Mouse (Mus musculus): ENCODE results near the gene Lmo7.

The Lmo7 gene

DNA sequence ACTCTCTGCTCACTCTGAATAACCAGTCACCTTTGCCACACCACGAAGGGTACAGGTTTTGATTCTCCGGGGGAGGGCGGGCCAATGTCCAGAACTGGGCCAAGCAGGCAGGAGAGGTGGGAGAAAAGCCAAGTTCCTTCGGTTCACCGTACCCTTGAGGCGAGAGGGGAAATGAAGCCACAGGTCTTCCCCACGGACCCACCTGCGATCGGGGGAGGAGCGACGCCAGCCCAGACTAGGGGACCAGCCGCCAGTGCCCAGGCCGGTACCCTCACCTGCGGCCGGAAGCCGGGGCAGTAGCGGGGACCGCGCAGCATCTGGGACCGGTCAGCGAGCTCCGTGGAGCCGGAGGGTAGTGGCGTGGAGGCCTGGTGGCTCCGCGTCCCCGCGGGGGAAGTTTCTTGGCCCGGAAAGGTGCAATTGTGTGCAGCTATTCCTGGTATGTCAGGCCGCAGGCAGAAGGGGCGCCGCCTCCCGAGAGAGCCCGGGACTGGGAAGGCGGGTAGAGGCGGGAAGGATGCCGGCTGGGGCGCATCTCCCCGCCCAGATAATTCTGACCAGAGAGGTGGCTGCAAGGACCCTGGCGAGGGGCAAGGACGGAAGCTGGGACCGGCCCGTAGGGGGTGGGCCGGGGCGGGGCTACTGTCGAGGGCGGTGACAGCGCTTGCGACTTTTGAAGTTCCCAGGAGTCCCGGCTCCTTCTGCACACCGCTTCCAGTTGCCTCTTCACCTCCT lies at the start of gene Lmo7, which contains the start of gene Gm9922:
Gene Lmo7, plus strand, starts transcription at position 721 of the 735 bp plus-strand sequence.
Gene Gm9922, minus strand, starts transcription at position 578 of the 735 bp plus-strand sequence.
- DNase-seq (ENCODE audit: low spot score in 2 of 2): peak in 1 of 2 experiments; percentile 10

DNA sequence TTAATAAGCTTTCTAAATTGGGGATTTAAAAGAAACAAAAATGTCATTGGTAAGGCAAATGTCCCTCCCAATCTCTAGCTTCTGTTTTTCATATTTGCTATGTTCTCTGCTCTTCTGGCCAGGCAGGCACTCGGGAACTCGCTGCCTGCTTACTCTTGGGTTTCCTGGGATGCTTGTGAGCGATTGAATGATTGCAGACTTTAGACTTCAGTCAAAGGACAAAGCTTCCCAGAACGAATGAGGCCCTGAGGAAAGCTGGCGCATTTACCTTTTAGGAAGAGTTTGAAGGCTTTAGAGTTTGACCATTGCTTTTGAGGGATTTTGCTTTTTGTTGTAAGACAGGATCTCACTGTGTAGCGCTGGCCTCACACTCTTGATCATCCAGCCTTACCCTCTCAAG lies 42.1 kb upstream of the Lmo7 start:
- DNase-seq (ENCODE audit: low spot score in 2 of 2): no peak

DNA sequence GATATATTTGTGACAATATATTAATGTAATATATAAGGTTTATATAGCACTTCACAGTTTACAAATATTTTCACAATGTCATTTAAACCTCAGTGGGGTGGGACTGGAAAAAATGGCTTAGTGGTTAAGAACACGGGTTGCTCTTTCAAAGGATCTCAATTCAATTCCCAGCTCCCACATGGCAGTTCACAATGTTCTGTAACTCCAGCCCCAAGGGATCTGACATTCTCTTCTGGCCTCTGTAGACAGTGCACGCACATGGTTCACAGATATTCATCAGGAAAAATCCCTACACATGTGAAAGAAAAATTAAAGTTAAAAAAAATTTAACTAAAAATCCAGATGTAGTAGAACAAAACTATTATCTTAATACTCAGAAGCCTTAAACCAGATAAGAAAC lies 41.4 kb upstream of the Lmo7 start:
- no peak for DNase-seq (ENCODE audit: low spot score in 2 of 2)

DNA sequence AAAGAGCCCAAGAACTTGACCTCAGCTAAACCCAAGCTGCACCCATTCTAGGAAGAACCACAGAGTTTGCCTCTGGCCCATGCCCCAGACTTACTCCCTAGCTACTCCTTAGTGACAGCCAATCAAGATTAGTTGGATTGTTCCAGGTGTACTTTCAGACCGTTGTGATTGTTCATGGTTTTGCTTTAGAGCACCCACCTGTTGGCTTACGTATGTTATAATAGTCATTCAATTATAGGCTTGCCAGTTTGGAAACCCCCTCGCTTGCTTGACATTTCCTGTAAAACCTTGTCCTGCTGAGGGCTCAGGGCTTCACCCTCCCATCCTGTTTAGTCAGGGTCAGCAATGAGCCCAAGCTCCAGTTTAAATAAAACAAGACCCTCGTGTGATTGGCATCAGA lies 25.3 kb upstream of the Lmo7 start:
- no peak for DNase-seq (ENCODE audit: low spot score in 2 of 2)

DNA sequence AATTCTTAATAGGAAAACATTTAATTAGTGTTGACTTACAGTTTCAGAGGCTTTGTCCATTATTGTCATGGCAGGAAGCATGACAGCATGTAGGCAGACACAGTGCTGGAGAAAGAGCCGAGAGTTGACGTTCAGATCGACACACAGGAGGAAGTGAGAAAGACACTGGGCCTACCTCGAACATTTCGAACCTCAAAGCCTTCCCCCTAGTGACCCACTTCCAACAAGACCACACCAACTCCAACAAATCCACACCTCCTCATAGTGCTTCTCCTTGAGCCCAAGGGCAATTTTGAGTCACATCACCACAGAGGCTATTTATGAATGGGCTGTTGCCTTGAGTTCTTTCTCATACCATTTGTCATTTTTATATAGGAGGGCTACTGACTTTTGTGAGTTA lies 22.7 kb upstream of the Lmo7 start:
- DNase-seq (ENCODE audit: low spot score in 2 of 2): no peak

DNA sequence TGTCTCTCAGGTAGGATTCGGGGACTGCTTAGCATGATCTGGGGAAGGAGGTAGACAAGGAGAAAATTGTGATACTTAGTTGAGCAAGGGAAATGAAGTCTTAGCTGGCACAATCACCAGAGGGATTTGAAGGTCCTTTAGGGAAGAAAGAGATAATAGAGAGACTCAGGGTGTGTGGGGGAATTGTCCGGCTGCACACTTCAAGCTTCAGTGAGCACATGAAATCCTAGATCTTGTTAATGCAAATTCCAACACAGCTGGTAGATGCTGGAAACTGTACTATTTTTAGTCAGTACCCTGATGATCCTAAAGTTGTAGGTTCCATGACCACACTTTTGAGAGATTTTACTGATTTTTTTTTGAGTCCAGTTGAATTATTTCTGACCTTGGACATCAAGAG lies 15.3 kb upstream of the Lmo7 start:
- no peak for DNase-seq (ENCODE audit: low spot score in 2 of 2)

DNA sequence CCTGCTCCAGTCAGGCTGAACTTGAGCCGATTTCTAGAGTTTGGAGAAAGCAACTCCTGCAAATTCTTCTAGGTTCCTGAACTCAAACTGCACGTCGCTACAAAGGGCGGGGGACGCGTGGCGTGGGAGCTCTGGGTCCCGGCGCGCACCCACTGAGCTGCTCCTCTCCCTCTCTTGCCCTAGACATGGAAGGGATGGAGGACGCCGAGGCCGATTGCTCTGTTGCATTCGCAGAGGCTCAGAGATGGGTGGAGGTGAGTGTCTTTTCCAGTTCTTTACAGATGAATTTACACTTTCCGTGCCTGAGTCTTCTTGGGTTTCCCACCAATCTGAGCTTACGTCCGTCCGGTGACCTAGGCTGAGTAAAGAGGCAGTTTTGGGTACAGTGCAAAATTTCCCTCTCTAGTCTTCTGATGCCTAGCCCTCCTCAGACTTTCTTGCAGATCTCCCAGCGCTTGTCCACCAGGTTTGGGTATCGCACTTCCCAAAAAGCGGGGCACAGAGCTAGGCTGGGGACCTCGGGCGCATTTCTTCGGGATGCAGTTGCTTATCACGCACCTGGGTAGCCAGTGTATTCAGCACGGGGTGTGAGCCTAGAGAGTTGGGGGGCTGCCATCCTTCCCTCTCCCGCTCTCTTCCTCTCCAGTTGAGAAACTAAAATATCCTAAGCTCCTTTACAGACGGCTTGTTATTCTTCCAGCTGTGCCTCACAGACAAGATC lies 375 bp downstream of the Lmo7 start:
- peak in 1 of 2 experiments; percentile 3 for DNase-seq (ENCODE audit: low spot score in 2 of 2)

DNA sequence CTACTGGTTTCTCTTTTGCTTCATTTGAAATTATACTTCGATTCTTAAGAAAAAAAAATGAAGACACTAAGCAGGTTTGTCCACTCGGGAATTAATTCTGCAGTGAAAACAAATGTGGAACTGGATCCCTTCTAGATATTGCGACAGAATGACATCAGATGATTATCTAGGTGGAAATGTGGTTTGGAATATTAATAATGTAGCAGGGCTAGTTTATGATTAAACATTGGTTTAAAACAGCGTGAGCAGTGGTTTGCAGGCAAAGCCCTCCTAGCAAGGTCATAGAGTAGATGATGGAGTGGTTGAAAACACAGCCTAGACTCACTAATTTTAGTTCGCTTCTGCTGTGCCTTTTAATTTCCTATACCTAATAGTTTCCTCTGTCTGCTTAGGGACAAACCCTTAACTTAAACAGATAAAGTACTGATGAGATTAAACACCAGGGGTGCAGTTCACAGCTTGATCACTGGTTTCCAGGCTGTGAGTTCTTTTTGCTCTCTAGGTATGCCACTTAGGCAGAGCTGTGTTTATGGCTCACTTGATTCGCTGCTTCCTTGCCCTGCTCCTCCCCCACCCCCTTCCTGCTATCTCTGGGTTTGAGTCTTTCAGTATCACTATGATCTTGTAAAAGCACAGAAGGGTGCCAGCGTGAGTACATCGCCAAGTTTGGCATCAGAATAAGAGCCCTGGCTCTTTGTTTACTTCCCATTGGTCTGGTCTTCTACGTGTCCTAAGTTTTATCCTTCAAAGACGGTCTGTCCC lies 4.0 kb downstream of the Lmo7 start:
- no peak for DNase-seq (ENCODE audit: low spot score in 2 of 2)

DNA sequence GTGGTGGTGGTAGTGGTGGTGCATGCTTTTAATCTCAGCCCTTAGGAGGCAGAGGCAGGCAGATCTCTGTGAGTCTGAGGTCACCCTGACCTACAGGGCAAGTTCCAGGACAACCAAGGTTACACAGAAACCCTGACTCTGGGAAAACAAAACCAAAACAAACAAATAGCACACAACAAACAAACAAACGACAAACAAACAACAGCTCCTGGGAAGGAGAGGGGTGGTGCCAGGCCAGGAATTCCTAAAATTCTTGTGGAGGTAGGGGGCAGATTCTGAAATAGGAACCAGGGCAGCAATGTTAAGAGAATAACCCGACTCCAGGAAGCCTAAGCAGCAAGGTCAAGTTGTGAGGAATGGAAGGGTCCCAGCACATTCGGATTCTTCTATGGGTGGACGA lies 7.7 kb downstream of the Lmo7 start:
- DNase-seq (ENCODE audit: low spot score in 2 of 2): no peak

DNA sequence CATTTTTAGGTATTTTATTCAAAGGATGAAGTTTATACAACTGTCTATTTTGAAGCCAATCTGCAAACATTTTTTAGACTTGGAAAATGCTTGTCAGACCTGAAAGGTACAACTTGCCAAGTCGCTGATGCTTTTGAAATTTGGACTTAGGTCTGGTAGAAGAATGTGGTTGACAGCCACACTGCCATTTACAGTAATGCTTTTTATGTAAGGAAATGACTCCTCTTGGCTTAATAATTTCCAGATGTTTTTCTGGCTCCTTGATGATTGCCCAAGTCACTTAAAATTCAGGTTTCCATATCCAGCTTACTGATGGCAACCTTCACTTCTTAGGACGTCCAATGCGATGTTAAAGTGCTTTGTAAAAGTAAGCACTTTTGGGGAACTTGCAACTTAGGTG lies 16.9 kb downstream of the Lmo7 start:
- no peak for DNase-seq (ENCODE audit: low spot score in 2 of 2)

DNA sequence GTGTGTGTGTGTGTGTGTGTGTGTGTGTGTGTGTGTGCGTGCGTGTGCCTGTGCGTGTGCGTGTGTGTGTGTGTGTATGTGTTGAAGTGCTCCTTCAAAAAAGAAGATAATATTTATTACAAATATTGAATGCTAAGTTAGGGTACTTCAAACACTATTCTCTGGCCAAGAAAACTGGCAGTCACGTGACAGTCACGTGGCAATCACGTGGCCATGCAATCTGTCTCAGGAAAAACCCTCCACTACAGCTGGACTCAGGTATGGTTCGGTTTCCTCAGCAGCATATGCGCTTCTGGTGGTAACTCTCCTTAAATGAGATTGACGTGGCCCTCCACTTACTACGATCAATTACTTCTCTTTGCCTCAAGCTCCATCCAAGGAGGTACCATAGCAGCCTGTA lies 18.1 kb downstream of the Lmo7 start:
- DNase-seq (ENCODE audit: low spot score in 2 of 2): no peak

DNA sequence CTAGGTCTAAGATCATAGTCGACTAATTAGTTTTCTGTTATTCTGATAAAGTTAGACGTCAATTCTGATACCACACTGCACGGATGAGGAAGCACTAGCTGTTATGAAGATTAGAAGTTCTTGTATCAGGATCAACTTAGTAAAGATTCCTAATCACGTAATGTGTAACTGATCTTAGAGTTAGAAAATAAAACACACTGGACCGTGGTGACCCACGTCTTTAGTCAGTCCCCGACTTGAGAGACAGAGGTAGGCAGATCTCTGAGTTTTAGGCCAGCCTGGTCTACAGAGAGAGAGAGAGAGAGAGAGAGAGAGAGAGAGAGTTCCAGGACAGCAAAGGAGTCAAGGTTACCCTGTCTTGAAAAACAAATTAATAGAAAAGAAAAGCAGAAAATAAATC lies 18.7 kb downstream of the Lmo7 start:
- DNase-seq (ENCODE audit: low spot score in 2 of 2): no peak

DNA sequence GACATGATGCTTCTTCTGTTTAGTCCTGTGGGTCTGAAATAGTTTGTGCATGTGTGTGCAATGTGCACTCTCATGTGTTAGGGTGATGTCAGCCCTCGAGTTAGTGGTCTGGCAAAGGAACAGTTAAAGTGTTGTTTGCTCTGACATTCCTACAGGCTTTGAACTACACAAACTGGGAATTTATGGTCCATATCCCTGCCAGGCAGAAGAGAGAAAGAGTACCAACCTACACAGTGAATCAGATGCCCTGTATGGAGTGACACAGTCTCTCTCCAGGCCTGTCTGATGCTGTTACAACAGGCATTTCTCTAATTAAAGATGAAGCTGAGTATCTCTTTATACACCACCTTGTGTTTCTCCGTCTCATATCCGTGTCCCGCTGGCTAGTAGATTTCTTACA lies 21.2 kb downstream of the Lmo7 start:
- no peak for DNase-seq (ENCODE audit: low spot score in 2 of 2)

DNA sequence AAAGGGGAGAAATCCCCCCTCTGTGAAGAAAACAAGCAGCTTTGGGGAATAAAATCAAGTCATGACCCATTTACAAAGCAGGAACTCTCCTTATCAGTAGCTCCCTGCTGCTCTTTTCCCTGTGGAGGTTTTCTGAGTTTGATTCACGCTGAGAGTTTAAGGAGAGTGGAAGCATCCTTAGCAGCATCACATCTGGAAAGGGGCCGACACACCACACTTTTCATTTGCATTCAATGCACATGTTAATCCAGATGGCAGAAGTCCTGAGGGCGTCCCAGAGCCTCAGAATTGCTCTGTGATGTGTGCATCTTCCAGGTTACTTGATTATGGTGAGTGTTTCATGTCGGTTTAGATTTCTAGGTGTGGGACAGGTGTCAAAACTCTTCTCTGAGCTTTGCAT lies 25.7 kb downstream of the Lmo7 start:
- no peak for DNase-seq (ENCODE audit: low spot score in 2 of 2)

DNA sequence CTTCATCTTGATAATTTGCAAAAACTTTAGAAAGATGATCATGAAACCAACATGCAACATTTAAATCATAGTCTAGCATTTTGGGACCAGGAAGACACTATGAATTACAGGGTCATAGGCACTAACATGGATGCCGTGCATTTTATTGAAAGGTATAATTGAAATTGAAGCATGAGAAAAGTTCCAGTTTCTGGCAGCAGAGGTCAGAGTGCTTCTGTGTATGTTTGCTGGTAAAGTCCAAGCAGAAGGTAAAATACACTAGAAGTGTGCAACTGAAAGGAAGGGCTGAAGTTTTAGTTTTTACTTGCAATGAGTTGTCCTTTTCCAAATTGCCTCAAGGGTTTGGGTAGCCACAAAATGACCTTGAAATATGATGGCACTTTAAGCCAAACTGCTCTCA lies 32.5 kb downstream of the Lmo7 start:
- no peak for DNase-seq (ENCODE audit: low spot score in 2 of 2)

DNA sequence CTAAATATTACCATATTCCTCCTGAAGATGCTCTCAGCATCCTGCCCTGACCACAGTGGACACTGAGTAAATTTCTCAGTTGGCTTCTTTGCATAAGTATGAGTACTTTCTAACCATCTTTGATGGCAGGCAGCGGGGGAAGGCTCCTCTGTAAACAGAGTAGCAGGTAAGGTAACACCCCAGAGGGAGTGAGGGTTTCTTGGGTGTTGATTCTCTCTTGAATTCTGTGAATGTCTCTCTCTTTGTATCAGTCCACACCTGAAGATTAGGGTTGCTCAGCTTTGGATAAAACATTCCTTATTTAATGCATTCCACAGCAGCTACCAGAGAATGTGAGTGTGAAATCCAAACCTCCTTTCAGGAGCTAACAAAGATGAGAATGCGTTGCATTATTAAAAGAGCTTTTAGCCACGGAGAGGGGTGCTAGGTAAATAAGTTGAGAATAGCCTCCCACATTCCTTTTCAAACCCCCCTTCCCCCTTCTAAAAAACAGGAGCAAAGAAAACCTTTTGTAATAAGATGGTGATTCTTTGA lies 34.1 kb downstream of the Lmo7 start:
- DNase-seq (ENCODE audit: low spot score in 2 of 2): no peak

DNA sequence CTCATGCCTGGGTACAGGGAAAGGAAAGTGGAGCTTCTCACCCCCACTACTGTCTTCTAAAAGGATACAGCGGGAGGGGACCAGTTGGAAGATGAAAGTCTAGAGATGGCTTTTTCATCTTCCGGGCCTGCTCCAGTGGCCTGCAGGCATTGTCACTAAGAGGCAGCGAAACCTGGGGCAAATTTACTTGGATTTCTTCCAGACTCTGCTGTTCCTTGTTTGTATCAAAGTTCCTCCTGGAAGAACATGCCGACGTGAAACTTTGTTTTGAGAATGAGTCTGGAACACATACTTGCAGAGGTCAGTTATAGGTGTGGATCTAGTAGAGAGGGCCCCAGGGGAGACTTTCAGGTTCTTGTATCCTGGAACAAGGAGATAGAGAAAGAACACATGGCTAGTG lies 41.6 kb downstream of the Lmo7 start:
- no peak for DNase-seq (ENCODE audit: low spot score in 2 of 2)

DNA sequence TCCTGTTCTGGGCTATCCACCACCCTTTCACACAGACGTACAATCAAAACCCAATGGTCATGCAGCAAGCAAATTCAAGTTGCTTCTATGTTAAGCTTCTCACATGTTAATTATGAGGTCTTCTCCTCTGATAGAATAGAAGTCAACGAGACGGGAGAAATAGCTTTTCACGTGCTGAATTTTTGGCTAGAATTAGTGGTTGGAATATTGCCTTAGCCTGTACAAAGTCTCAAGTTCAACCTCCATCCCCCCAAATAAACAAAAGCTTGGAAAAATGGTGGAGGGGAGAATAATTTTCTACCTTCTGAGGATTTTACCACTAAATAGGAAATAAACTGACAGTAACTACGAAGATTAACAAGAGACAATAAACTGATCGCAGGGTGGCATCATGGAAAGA lies 42.0 kb downstream of the Lmo7 start:
- no peak for DNase-seq (ENCODE audit: low spot score in 2 of 2)

DNA sequence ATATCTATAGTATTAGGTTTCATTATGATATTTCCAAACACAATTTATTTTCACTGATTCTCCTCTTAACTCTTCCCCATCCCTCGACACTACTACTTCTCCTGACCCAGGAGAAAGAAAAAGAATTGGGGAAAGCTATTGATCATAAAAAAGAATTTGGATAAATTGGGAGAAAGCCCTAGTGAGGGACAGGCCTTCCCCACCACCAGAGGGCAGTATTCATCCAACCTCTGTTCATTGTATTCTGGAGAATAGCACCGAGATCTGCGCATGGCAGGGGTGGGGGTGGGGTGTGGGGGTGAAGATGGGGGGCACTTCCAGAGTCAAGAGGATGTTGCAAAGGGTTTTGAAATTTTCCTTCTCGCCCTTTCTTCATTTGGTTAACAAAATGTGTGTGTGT lies 44.9 kb downstream of the Lmo7 start:
- DNase-seq (ENCODE audit: low spot score in 2 of 2): peak in 1 of 2 experiments; percentile 8

DNA sequence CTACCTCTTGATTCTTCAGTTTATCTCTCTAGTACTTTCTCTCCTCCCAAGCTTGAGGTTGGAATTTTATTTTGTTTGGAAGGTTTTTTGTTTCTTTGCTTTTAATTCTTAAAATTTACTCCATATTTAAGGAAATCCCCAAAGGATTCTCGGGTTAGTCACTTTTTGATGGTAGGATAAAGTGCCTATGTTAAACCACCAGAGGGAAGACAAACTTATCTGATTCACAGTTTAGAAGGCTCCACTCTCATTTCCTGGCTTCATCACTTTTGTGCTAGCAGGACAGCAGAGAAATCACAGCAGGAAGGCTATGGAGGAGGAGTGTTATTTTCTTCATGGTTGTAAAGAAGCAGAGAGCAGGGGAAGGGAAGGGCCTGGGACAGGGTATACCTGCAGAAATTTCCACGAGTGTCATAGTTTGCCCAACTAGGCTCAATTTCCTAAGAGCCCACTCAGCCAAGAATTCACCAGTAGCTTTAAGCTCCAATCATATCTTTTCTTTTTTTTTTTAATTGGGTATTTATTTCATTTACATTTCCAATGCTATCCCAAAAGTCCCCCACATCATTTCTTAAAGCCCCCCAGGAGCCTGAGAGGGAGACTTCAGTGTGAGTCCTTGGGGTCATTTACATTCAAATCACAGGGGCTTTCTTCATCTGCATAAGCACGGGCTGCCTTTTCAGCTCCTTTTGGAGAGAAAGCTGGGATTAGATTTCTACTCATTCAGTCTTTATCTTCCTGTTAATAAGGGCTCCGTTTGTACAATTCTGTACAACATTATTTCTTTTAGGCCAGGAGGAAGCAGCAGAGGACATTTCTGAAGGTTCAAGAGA lies 46.8 kb downstream of the Lmo7 start:
- DNase-seq (ENCODE audit: low spot score in 2 of 2): no peak

DNA sequence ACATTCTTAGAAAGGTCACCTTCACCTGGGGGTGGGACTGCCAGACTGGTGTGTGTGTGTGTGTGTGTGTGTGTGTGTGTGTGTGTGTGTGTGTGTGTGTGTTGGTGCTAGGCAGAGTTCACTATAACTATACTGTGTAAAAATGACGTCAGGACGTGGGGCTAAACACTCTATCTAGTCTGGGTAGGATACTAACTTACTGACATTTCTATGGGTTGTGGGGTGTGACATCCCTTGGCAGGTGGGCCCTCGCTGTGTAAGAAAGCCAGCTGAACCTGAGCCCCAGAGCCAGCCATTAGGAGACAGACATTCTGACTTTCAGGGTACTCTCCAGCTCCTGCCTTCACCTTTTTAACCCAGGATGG lies 47.4 kb downstream of the Lmo7 start:
- no peak for DNase-seq (ENCODE audit: low spot score in 2 of 2)

DNA sequence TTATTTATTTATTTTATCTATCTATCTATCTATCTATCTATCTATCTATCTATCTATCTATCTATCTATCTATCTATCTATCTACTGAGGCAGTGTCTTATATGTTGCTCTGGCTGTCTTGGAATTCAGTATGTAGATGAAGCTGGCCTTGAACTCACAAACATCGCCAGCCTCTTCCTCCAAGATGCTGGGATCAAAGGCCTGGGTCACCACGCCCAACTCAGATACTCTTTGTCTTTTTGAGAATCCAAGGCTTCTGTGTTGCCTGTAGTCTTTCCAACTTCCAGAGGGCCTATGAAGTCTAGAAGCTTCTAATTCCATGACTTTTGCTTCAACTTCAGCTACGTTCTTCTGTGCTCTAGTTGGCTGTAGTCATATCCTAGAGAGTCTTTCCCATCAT lies 48.7 kb downstream of the Lmo7 start:
- no peak for DNase-seq (ENCODE audit: low spot score in 2 of 2)
